Mouse (Mus musculus) liver, adult (tissue): ENCODE data around the gene Sh3d19.

Experiments
- GATA4 ChIP-seq: IDR thresholded peaks from 2 replicates; pipeline ENCODE4 v1.6.1; 2014; ENCODE audit warnings: mild to moderate bottlenecking, low read length; ENCODE audit not compliant: insufficient replicate concordance

The Sh3d19 gene

GRCm38 (mm10) chr3:86179714-86180113 lies 208.8 kb downstream of the Sh3d19 start:
- TF ChIP-seq GATA4: no peak
